Mouse (Mus musculus) ES-Bruce4 (cell line): Measurements from ENCODE around the gene Eif4g3. TPM values are rescaled to one million over a fixed set of nuclear protein-coding genes. Genes with fewer than 3 reads are reported as not detected.

Experiments
- H3K27ac ChIP-seq: 2 replicates; pipeline ENCODE4 v1.5.1; 2012; ENCODE audit warnings: low read length, inconsistent platforms; ENCODE audit not compliant: insufficient read depth
- H3K27me3 ChIP-seq: 2 replicates; pipeline ENCODE4 v1.6.1; 2012; ENCODE audit warnings: mild to moderate bottlenecking, low read length, inconsistent platforms; ENCODE audit not compliant: control insufficient read depth, poor library complexity, insufficient read depth, severe bottlenecking
- H3K36me3 ChIP-seq: 2 replicates; pipeline ENCODE4 v1.6.1; 2012; ENCODE audit warnings: inconsistent platforms, mild to moderate bottlenecking, low read length, moderate library complexity; ENCODE audit not compliant: control insufficient read depth, poor library complexity, insufficient read depth, severe bottlenecking
- H3K4me1 ChIP-seq: one replicate; pipeline ENCODE4 v1.8.1; 2011; ENCODE audit warnings: low read length; ENCODE audit not compliant: control insufficient read depth, insufficient read depth
- H3K4me3 ChIP-seq: 2 replicates; pipeline ENCODE4 v1.5.1; 2011; ENCODE audit warnings: low read depth, mild to moderate bottlenecking, low read length
- H3K9ac ChIP-seq: 2 replicates; pipeline ENCODE4 v1.6.1; 2012; ENCODE audit warnings: low read depth, mild to moderate bottlenecking, inconsistent platforms; ENCODE audit not compliant: poor library complexity, severe bottlenecking
- H3K9me3 ChIP-seq: replicated peaks from 2 replicates; pipeline ENCODE4 v1.6.1; 2012; ENCODE audit warnings: mild to moderate bottlenecking, low read length, inconsistent platforms; ENCODE audit not compliant: control insufficient read depth, poor library complexity, insufficient read depth, severe bottlenecking
- CTCF ChIP-seq: IDR thresholded peaks from one replicate; pipeline ENCODE4 v1.8.1; 2011; ENCODE audit warnings: low read depth, low read length
- EP300 ChIP-seq: IDR thresholded peaks from 2 replicates; pipeline ENCODE4 v1.6.1; 2011; ENCODE audit warnings: low read depth, low read length; ENCODE audit not compliant: insufficient read depth
- POLR2A ChIP-seq: IDR thresholded peaks from one replicate; pipeline ENCODE4 v1.8.1; 2011; ENCODE audit warnings: low read length; ENCODE audit not compliant: insufficient read depth
- polyA plus RNA-seq: library from polyadenylated mRNA; stranded (reverse); fragments of >200 nt; gene quantifications from 2 replicates; pipeline ENCODE4 v1.2.4, GENCODE M21; 2011; ENCODE audit warnings: low read depth; ENCODE audit not compliant: missing spikeins, insufficient read depth, insufficient read length

Eif4g3 gene
- polyA plus RNA-seq, 1 experiment = 71.7 TPM

DNA sequence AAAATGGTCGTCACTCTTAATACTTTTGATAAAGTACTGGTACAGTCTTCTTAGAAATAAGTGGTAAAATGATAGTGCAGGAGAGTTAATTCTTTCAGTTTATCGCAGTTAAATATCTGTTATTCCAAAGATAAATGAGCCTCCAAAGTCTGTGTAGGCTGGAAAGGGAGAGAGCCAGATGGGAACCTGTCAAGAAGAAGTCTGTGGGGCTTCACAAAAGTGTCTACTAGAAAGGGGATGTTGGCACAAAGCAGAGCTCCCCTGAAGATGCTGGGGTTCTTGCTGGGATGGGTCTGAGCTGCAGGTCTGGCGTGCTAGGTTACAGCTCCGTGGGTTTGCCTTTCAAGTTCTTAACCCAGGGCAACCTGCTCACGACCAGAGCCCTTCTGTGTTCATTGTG, 199.7 kb downstream of the Eif4g3 start:
- no peaks in the 10 kb centered on the region for H3K9me3 ChIP-seq
- no peaks in the 10 kb centered on the region for H3K4me1 ChIP-seq
- no peak for TF ChIP-seq POLR2A
- TF ChIP-seq EP300 = no peak
- no peak for TF ChIP-seq CTCF
- H3K27me3 ChIP-seq = no peaks in the 10 kb centered on the region
- H3K27ac ChIP-seq = no peak overlapping the region
- no peak overlapping the region for H3K4me3 ChIP-seq
- H3K36me3 ChIP-seq = no peaks in the 10 kb centered on the region
- no peak overlapping the region for H3K9ac ChIP-seq

DNA sequence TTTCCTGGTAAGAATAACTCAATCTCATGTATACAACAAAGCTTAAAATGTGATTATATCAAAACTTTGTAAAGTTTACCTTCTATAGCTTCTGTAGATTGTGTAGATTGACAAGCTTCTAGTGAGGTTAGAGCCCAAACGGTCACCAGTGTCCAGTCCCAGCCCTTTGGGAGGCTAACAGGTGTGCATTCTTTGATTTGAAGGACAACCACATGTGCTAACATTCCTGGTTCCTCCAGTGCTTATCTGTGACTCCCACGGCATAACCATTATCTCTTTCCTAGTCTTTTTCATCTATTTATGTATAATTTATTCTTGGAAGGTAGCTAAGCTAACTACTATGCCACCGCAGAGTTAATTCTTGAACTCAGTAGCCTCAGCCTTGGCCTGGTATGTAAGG, 207.9 kb downstream of the Eif4g3 start:
- no peaks in the 10 kb centered on the region; the same call in none of the 2 replicates for H3K36me3 ChIP-seq
- TF ChIP-seq POLR2A (no peak), EP300 (no peak), CTCF (no peak)
- H3K4me1 ChIP-seq = no peaks in the 10 kb centered on the region

DNA sequence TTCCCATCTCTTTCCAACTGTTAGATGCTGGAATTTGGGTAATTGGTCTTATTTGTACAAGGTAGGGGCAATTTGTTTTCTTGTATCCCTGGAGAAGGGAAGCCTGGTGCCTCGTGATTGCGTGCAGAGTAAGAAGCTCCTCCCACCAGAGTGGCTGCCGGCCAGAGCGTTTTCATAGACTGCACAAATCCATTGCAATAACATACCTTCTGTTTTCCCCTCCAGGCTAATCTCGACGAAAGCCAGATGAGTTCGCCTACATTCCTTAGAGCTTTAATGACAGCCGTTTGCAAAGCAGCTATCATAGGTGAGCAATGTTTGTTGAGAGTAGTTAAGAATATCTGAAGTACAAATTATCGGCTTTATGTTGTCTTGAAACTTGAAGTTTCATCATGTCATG, 208.9 kb downstream of the Eif4g3 start:
- Histone ChIP-seq H3K27me3 (no peaks in the 10 kb centered on the region), H3K9me3 (no peaks in the 10 kb centered on the region), H3K27ac (no peak overlapping the region), H3K36me3 (no peaks in the 10 kb centered on the region; the same call in none of the 2 replicates), H3K4me1 (no peaks in the 10 kb centered on the region), H3K9ac (no peak overlapping the region), H3K4me3 (no peak overlapping the region)
- TF ChIP-seq EP300 = no peak

More for the DNA sequence above, 207.9 kb downstream of the Eif4g3 start:
- no peak overlapping the region for H3K9ac ChIP-seq
- H3K27ac ChIP-seq = no peak overlapping the region
- H3K4me3 ChIP-seq = no peak overlapping the region
- H3K27me3 ChIP-seq = no peaks in the 10 kb centered on the region
- no peaks in the 10 kb centered on the region for H3K9me3 ChIP-seq

DNA sequence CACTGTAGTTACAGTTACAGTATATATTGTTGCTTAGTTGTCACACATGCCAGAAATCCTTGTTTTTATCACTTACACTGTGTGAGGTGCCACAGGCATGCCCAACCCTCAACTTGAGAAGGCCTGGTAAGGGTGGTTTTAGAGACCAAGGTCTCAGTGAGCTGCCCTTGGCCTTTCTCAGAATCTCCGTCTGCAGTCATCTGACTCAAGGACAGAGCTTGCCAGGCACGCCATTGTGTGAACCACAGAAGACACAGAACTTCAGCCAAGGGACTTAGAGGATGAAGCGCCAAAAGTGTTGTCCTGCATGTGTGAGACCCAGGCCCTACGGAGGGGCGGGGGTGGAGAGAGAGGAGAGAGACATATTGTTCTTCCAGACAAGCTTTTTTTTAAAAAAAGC, 217.3 kb downstream of the Eif4g3 start:
- Histone ChIP-seq H3K4me3 (no peak overlapping the region), H3K4me1 (no peaks in the 10 kb centered on the region), H3K36me3 (no peaks in the 10 kb centered on the region), H3K27me3 (no peaks in the 10 kb centered on the region), H3K27ac (no peak overlapping the region), H3K9me3 (no peaks in the 10 kb centered on the region), H3K9ac (no peak overlapping the region)
- TF ChIP-seq POLR2A (no peak), CTCF (no peak), EP300 (no peak)

DNA sequence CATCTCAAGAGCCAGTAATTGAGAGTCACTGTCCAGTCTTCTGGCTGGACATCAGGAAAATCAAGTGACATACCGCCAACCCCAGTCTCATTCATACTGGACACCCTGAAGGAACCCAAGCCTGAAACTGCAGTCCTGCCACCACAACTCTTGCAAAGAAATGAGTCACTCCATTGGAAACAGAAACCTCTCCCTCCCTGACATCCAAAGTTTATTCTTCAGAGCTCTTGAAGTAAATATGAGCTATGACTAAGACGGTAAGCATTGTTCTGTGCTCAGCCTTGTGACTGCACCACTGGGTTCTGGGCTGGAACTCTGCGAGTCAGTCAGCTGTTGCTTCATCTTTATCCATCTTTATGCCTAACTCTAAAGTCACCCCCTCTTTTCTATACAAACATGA, 221.0 kb downstream of the Eif4g3 start:
- Histone ChIP-seq H3K27me3 (no peaks in the 10 kb centered on the region), H3K36me3 (no peaks in the 10 kb centered on the region), H3K9me3 (no peaks in the 10 kb centered on the region), H3K9ac (no peak overlapping the region), H3K27ac (no peak overlapping the region), H3K4me1 (no peaks in the 10 kb centered on the region), H3K4me3 (no peak overlapping the region)
- TF ChIP-seq POLR2A = no peak
- TF ChIP-seq EP300 = no peak
- TF ChIP-seq CTCF = no peak

DNA sequence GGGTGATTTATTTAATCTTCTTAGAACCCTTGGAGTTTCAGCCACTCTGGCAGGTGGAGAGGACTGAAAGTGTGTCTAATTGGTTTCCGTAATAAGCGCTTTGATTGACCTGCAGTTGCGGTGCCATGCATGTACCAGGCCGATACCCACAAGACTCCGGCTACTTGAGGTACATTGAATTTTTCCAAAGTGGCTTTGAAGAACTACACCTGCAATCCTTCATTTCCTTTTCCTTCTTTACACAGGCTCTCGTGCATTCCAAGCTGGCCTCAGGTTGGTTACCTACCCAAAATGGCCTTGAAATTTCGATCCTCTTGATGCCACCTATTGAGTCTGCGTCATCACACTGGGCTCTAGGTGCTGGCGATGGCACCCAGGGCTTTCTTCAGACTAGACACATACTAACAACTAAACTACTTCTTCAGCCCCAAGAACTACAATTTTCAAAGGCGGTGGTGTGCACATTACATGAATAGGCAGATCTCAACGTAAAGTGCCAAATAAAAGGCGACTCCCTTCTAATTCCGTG, 222.9 kb downstream of the Eif4g3 start:
- Histone ChIP-seq H3K27ac (peak overlapping the region; percentile 21; the same call in 1 of the 2 replicates), H3K4me3 (peak overlapping the region; percentile 80), H3K9me3 (no peaks in the 10 kb centered on the region), H3K27me3 (no peaks in the 10 kb centered on the region), H3K36me3 (no peaks in the 10 kb centered on the region), H3K4me1 (peaks cover 2% of the 10 kb centered on the region), H3K9ac (peak overlapping the region; percentile 85)
- TF ChIP-seq POLR2A = no peak
- no peak for TF ChIP-seq EP300
- TF ChIP-seq CTCF = no peak
